Mouse (Mus musculus): ENCODE results near the gene Gpbar1.

DNA sequence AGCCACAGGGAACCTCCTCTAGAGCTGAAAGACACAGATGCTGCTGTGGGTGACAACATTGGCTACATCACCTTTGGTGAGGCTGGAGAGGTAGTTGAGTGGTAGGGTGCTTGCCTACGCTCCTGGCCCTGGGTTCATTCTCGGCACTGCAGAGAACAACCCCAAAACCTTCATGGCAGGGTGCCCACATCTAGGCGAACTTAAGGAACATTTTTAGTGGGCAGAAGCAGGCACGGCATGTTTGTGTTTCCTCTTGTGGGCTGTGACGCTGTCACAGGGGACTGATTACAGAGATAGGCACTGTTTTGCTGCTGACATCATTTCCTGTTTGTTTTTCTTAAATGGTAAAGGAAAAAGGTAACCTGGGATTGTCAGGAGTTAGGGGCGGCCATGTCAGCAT, 15.8 kb upstream of the Gpbar1 start:
- TF ChIP-seq POLR2A (IDR thresholded peaks at IDR 0.05; ENCODE audit: extremely low read depth, insufficient read depth, low read length) (no peak), CTCF (IDR thresholded peaks at IDR 0.05; ENCODE audit: low read depth, low read length) (no peak)
